Mouse (Mus musculus) NIH3T3 (cell line): ENCODE results near the gene Srsf7.

Experiments used
- DNase-seq: peaks from one replicate; pipeline ENCODE4 v3.0.0-alpha.2; 2012; ENCODE audit warnings: low read depth

The Srsf7 gene

GRCm38 (mm10) chr17:80156905-80157304 is 50.2 kb downstream of the Srsf7 start:
- no peak for DNase-seq

GRCm38 (mm10) chr17:80153631-80154030 is 53.5 kb downstream of the Srsf7 start:
- no peak for DNase-seq

GRCm38 (mm10) chr17:80152767-80153630 is 54.1 kb downstream of the Srsf7 start:
- DNase-seq, result no peak

GRCm38 (mm10) chr17:80151353-80151752 is 55.8 kb downstream of the Srsf7 start:
- no peak for DNase-seq
